Mouse (Mus musculus) layer of hippocampus, postnatal 36 days (tissue): ENCODE results near the gene Ccr9. TPM values are rescaled to one million over a fixed set of nuclear protein-coding genes. Genes with fewer than 3 reads are reported as not detected.
"Not testable (repeated sequence)": the region's sequence is repeated elsewhere in the genome, so short reads cannot be mapped to it uniquely, and the experiment has no call there.

ENCODE experiments used
- DNase-seq, 2 experiments: peaks; one replicate each; pipeline ENCODE4 v3.0.0; 2022
- total RNA-seq, 2 experiments: library from RNA; stranded (reverse); gene quantifications; 2 replicates each; pipeline ENCODE4 v1.2.3; 2021

Ccr9 gene
- total RNA-seq, 2 experiments from 2014 or later, result 0.23 to 0.32 TPM

DNA sequence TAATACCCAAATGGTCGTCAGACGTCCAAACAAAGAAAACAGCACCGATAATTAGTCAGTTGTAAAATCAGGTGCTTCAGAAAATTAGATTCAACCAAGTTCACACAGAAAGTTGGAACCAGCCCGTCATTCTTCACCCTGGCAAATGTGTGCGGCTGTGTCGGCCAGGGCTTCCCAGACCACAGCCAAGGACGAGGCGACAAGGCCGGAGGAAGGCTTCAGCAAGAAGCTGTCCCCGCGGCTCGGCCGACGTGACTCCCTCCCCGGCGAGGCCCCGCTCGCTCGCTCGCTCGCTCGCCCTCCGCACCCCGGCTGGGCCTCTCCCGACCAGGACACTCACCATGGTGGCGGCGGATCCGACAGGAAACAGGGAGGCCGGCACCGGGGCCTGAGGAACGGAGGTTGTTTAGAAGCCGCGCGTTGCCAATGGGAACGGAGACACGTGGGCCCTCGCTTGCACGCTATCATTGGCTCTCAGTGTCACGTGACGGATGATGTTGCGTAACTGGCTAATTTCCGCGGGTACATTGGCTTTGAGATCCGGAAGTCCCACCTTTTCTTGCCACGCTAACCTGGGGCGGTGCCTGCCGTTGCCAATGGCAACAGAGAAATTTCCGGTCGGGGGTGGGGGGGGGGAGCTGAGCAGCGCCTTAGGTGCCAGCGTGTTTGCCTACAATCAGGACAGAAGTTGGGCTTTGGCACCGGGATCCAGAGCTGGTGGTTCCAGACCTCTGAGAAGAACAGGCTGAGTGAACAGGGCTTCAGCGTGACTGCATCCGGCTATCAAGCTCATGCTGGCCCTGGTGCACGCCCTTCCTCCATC, 39.2 kb downstream of the Ccr9 start, which contains the start of gene Lztfl1:
Lztfl1 (minus strand) TSS at position 512 of the 823 bp plus-strand sequence.
- DNase-seq, result peak; percentile 91 to 94

DNA sequence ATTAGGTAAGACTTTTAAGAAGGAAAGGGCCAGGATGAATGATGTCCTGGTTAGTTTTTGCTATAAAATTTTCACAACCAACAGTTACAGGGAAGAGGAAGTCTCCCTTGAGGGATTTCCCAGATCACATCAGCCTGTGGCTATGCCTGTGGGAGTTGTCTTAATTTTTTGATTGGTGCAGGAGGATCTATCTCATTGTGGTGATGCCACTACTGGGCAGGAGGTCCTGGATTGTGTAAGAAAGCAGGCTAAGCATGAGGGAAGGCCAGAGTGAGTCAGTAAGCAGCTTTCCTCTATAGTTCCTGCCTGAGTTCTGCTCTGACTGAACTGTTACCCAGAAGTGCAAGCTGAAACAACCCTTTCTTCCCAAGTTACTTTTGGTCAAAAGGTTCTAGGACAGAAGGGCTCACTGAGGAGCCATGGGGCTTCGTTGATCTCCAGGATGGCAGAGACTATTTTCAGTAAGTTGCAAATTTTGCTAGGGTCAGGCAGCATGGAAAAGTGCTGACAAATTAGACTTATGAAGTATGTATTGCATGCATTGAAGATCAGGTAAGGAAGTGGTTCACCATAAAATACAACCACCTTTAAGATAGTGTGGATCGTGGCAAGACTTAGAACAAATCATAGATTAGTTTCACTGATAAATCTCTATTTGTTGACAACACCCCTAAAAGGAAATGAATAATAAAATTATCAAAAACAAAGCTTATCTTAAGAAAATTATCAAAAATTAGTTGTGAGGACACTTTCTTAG, 44.7 kb downstream of the Ccr9 start:
- DNase-seq, result no peak

GRCm38 (mm10) chr9:123731271-123731670, 53.0 kb downstream of the Ccr9 start:
- DNase-seq, result no peak

DNA sequence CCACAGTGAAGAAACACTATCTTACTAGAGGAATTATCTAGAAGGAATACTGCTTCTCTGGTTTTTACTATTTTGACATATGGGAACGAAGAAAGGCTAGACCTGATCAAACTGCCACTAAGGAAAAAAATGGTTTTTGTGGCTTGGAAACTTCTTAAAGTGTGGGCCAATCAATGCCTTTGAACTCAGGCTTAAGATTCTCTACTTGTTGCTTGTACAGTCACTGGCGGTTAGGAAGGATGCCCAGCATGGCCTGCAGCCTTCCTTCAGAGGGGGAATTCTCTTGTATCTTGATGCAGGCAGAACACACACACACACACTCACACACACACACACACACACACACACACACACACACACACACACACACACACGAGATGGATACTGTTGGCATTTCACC, 55.9 kb downstream of the Ccr9 start:
- DNase-seq, result no peak

DNA sequence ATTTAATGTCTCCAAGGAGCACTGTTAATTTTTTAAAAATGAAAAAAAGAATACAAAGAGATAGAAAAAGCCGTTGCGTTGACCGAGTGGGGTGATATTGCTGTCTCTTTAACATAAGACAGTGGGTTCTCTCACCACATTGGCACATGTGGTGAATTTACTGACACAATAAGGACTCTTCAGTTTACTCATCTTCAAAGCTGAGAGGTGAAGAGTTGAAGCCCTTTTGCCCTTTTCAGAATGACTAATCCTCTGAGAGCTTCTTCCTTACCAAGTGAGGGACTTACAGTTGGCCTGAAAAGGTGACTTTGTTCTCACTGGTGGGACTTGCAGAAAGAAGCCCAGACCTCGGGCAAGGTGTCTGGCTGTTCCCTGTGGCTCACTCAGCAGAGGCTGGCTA, 62.6 kb downstream of the Ccr9 start:
- no peak for DNase-seq

- DNase-seq, result not testable (repeated sequence)
These were observed 71.4 kb downstream of the Ccr9 start for GRCm38 (mm10) chr9:123749687-123750086.

DNA sequence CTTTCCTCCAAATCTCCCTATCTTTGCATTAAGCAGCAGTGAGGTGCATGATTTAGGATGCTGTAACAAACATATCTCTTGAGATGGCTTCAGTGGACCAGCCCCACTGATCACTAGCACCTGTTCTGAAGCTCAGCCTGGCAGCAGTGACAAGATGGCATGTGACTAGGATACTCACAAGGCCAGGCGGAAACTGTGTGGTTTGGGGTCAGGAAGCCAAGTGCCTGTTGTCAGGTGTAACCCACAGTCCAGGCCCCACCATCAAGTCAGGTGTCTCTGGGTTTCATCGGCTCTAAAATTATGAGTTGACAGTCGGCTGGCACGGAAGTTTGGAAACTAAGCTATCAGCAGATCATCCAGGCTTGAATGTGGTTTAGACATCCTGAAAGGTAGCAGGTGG, 76.1 kb downstream of the Ccr9 start:
- DNase-seq, result no peak

DNA sequence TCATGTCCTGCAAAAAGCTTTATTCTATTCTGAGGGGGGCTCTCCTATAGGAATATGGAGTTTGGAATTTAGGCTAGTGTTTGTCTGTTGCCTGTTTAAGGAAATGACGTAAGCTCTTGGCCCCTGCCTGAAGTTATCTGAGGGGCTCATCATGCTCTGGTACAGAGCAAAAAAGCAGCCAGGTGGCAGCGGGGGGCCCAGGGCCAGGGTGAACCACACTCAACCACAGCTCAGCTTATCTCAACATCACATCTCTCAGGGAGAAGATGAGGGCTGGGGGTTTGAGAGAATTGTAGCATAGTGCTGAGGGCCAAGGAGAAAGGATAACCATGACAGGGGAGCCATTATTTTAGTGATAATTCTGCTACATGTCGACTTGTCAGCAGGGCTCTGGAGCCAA, 78.5 kb downstream of the Ccr9 start:
- DNase-seq, result no peak

- DNase-seq, result no peak
These were observed 79.1 kb downstream of the Ccr9 start for GRCm38 (mm10) chr9:123757326-123757725.

DNA sequence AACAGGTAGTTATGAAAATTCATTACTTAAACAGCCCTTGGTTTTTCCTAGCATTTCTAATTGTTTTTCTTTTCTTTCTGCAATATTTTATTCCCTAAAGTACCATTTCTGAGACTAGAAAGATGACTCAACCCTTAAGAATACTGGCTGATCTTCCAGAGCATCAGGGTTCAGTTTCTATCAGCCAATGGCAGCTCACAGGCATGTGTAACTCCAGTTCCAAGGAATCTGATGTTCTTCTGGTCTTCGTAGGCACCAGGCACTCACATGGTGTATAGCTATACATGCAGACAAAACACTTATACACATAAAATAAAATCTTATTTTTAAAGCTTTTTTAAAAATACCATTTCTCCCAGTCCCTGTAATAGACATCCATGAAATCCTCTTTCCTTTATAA, 79.9 kb downstream of the Ccr9 start:
- no peak for DNase-seq

GRCm38 (mm10) chr9:123758645-123759044, 80.4 kb downstream of the Ccr9 start:
- DNase-seq, result no peak

- no peak for DNase-seq
These were observed 82.6 kb downstream of the Ccr9 start for GRCm38 (mm10) chr9:123760806-123761205.

DNA sequence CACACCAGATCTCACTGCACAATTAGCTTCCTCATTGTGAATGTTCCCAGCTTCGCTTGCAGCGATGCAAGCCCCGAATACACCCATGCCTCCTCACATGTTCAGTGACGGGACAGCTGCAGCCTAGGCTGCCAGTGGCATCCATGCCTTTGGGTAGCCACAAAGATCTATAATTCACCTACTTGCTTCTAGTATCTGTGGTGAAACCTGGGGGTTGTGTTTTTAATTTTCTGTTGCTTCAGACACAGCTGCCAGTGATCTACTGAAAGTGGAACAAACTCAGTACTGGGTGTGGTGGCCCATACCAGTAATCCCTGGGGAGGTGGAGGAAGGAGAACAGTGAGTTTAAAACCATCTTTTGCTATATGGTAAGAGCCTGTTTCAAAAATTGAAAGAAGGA, 84.6 kb downstream of the Ccr9 start:
- no peak for DNase-seq

DNA sequence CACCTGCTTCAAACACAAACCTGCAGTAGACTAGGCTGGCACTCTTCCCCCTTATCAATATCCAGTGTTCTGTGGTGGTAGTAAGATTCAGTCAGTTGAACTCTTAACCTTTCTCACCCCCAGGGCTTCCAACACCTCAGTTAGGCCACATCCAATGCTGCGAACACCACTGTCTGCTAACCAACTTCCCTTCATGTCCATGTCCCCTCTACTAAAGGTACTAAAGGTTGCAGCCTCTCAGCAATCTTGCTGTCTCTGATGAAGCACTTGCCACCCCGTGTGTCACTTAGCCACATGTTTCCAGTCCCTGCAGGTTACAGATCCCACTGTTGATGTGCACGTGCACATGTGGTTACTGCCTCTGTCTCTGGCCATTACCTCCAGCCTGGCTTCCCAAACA, 85.5 kb downstream of the Ccr9 start:
- DNase-seq, result no peak

DNA sequence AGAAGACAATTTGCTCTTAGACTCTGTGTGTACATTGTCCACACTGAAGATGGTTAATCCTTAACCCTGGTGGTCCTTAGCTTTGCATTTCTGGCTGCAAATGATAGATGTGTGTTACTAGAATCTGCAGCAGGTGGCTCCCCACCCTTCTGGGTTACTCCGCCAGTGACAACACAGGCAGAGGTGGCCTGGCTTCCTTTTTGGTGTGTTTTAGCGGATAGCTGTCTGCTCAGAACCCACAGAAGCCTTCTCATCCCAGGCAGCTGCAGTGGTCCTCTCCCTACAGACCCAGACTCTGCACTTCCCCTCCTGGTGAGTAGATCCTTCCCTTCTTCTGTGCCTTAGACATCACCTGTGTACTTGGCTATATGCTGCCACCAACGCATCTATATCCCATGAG, 88.8 kb downstream of the Ccr9 start:
- no peak for DNase-seq

- DNase-seq, result no peak
These were observed 90.2 kb downstream of the Ccr9 start for GRCm38 (mm10) chr9:123768443-123768842.

DNA sequence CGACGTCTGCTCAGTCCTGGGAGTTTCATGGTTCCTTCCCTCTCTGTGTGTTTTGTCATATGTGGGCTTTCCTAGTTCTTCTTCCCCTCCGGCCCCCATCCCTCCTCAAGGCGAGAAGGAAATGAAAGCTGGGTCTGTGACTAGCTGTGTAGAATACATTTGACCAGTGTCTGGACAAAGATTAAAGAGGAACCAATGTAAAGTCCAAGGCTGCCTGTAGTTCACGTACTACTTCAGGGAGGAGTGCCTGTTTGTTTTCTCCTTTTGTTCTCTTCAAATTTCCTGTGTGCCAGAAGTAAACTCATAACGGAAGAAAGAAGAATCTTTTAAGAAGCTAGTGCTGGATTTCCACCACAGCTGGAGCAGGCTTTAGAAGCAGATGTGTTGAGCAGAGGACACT, 91.3 kb downstream of the Ccr9 start:
- DNase-seq, result no peak

- DNase-seq, result not testable (repeated sequence)
These were observed 95.1 kb downstream of the Ccr9 start for GRCm38 (mm10) chr9:123773299-123773698.

GRCm38 (mm10) chr9:123788855-123789529, 110.8 kb downstream of the Ccr9 start:
- DNase-seq, result no peak

DNA sequence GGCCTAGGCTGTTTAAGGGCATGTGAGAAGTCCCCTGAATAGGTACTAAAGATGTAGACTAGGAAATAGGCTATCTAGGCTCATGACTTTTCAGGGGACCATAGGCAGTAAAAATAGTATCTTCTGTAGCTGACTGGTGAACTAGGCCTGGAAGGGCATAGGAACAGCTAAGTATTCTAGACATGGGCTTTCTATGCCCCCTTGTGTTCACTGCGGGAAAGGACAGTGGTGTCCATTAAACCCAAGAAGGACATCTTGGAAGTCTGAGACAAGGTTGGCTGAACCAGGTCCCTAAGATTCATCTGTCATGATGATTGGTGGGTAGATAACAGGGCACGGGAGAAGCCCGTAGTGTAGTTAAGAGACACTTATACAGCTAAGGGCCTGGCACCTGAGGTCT, 117.9 kb downstream of the Ccr9 start:
- DNase-seq, result peak; percentile 11 to 21

- DNase-seq, result no peak
These were observed 123.3 kb downstream of the Ccr9 start for GRCm38 (mm10) chr9:123801527-123801926.

DNA sequence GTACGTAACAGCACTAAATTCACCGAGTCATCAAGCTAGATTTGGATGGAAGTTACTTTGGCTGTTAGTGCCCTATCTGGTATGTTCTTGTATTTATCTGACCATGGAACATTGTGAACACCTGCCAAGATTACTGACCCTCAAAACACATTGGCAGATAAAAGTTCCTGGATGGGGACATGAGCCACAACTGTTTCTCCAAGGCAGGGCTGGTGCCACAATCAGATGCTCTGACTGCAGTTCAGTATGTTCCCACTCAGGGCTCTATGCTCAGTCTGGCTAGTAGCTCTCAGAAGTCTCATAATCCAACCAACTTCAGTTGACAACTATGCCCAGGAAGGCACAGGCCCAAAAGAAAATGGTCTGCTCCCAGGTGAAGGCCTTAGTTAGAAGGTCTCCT, 124.2 kb downstream of the Ccr9 start:
- no peak for DNase-seq

DNA sequence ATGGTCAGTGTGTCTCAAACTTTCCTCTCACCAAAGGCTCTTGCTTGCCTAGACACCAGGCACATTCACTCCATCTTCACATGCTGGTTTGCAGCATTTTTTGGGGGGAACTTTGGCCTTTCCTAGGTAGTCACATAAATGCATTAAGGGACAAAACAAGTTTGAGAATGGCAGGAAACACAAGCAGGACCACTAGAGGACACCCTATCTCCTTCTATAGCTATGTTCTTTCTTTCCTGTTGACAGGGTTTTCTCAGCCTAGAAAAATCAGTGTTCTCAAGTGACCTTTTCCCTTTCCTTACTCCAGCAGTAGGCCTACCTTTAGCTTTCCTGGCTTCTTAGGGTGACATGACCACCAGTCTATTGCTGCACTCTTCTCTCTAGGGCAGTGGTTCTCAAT, 124.7 kb downstream of the Ccr9 start:
- no peak for DNase-seq
